Mouse (Mus musculus) hindbrain, embryonic 13.5 days (tissue): ENCODE measurements at regions not wholly inside any gene's neighbourhood (a gene's known extent, or its start where the extent isn't known, plus 50 kb on each side); places are given as distances from the start of the nearest gene placed in this dataset.
A peak's percentile ranks its signal among the peaks of the same experiment; 100 is the strongest.

ENCODE experiments used
- ATAC-seq: fragments of 200-750 bp; cut with Nextera tagmentation; 2 replicates; pipeline ENCODE4 v1.8.0; 2017; ENCODE audit warnings: moderate TSS enrichment; ENCODE audit not compliant: low FRiP score
- H3K27ac ChIP-seq: fragments of 300-500 bp; sonication (generic); 2 replicates; pipeline ENCODE4 v1.5.1; 2015; ENCODE audit warnings: inconsistent platforms, mild to moderate bottlenecking, moderate library complexity
- H3K27me3 ChIP-seq: fragments of 300-500 bp; sonication (generic); 2 replicates; pipeline ENCODE4 v1.6.1; 2015; ENCODE audit warnings: mild to moderate bottlenecking, inconsistent platforms
- H3K36me3 ChIP-seq: fragments of 300-500 bp; sonication (generic); 2 replicates; pipeline ENCODE4 v1.6.1; 2015; ENCODE audit warnings: mild to moderate bottlenecking, inconsistent platforms
- H3K4me1 ChIP-seq: fragments of 300-500 bp; sonication (generic); replicated peaks from 2 replicates; pipeline ENCODE4 v1.6.1; 2015; ENCODE audit warnings: inconsistent platforms
- H3K4me2 ChIP-seq: fragments of 300-500 bp; sonication (generic); 2 replicates; pipeline ENCODE4 v1.6.1; 2015; ENCODE audit warnings: inconsistent platforms, mild to moderate bottlenecking, moderate library complexity
- H3K4me3 ChIP-seq: fragments of 300-500 bp; sonication (generic); 2 replicates; pipeline ENCODE4 v1.5.1; 2015; ENCODE audit warnings: mild to moderate bottlenecking, inconsistent platforms
- H3K9ac ChIP-seq: fragments of 300-500 bp; sonication (generic); 2 replicates; pipeline ENCODE4 v1.6.1; 2015; ENCODE audit warnings: mild to moderate bottlenecking, inconsistent platforms
- H3K9me3 ChIP-seq: fragments of 300-500 bp; sonication (generic); 2 replicates; pipeline ENCODE4 v1.6.1; 2016; ENCODE audit warnings: inconsistent platforms
- WGBS: fragments of 180-500 bp; shearing (Covaris S2); methylation state at CpG from one replicate; pipeline ENCODE4 v1.1.7; 2015; 5-methylcytosine and 5-hydroxymethylcytosine counted together

DNA sequence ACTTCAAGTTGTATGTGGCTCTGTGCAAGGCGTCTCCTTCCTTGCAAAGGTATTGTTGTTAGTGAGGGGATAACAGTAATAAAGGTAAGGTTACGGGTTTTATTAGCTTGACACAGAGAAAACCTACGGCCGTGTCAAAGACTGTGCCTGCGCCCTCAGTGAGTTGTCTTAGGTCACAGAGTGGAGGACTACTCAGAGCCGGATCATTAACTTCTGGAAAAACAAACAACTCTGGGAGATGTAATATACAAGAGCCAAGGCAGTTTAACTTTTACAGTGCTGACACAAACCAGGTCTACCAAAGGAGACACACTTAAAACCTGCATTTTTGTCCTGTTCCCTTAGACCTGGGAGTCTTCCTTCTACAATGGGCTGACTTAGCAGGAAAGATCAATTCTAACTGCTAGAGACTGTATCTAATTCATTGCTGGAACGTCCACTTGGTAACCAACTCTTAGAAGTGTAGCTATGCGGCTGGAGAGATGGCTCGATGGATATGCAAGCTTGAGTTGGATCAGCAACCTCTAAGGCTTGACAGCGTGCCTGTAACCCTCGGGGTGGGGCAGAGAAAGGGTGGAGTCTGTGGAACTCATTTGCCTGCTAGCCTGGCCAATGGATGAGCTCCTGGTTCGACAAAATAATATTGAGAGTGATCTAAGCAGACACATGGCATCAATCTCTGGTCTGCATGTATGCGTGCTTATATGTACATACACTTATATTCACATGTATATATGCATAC, 115.5 kb upstream of the Adgrl2 start:
- no peaks in the 10 kb centered on the region for H3K36me3 ChIP-seq
- no peak for ATAC-seq
- no peak overlapping the region for H3K27ac ChIP-seq
- H3K4me1 ChIP-seq, result no peaks in the 10 kb centered on the region
- no peaks in the 10 kb centered on the region for H3K27me3 ChIP-seq
- no peak overlapping the region for H3K4me3 ChIP-seq
- H3K9me3 ChIP-seq, result no peaks in the 10 kb centered on the region
- WGBS, result 87% methylated on average over 13 of the region's 13 CpGs
- no peak overlapping the region for H3K9ac ChIP-seq
- no peak overlapping the region for H3K4me2 ChIP-seq

DNA sequence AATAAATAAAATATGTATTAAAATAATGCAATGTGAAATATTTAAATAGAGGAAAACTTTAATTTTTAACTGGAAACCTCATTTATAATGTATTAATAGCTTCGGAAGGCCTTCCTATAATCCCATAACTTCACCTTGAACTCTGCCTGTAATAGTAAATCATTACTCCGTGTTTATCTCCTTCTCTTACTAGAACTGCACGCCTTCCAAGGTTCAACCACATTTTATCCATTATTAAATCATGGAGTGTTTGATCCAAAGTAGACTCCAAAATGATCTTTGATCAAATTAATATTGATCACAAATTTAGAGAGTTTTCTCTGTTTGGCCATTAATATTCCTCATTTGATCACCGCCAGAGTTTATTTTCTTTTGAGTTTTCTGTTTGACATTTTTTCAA, 114.8 kb upstream of the Adgrl2 start:
- Histone ChIP-seq H3K27me3 (no peaks in the 10 kb centered on the region), H3K36me3 (no peaks in the 10 kb centered on the region), H3K4me2 (no peak overlapping the region), H3K4me1 (no peaks in the 10 kb centered on the region), H3K27ac (no peak overlapping the region), H3K4me3 (no peak overlapping the region), H3K9me3 (no peaks in the 10 kb centered on the region), H3K9ac (no peak overlapping the region)
- no peak for ATAC-seq
- 95% methylated on average over 4 of the region's 4 CpGs for WGBS

DNA sequence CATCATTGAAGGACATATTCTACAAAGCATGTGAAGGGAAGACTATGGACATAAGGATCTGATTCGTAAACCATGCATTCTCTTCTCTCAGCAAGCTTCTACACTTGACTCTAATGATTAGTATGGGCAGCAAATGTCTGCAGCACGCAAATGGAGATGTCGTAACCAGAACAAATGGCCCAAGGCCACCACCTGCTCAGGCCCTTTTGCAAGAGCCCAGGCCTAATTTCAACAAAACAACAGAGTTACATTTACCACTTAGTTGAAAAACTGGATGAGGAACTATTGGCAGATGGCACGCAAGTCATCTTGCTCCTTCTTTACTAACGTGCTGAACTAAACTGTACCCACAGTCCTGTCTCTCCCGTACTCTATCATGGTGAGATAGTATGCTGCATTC, 113.7 kb upstream of the Adgrl2 start:
- Histone ChIP-seq H3K4me1 (no peaks in the 10 kb centered on the region), H3K9ac (no peak overlapping the region)

DNA sequence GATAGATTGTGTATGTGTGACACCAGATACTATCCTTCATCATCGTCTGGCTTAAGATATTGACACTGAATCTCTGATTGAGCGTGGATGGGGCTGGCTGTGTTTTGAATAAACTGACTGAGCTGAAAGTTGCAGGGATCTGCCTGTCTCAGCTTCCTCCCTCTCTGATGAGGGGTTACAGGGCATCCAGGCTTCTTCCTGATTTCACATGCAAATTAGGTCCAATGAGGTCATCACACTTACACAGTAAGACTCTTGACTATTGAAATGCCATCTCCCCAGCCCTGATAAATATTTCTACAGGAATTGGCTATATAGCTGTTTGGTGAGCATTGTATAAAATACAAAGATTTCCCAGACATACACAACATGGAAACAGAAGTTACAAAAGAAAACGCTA, 113.1 kb upstream of the Adgrl2 start:
- Histone ChIP-seq H3K27me3 (no peaks in the 10 kb centered on the region), H3K4me1 (no peaks in the 10 kb centered on the region), H3K27ac (no peak overlapping the region), H3K9ac (no peak overlapping the region), H3K4me2 (no peak overlapping the region), H3K9me3 (no peaks in the 10 kb centered on the region), H3K4me3 (no peak overlapping the region), H3K36me3 (no peaks in the 10 kb centered on the region)
- ATAC-seq, result no peak
- WGBS, result 93% methylated on average over 3 of the region's 3 CpGs

More for the DNA sequence above, 113.7 kb upstream of the Adgrl2 start:
- Histone ChIP-seq H3K36me3 (no peaks in the 10 kb centered on the region), H3K9me3 (no peaks in the 10 kb centered on the region), H3K4me3 (no peak overlapping the region), H3K27ac (no peak overlapping the region), H3K4me2 (no peak overlapping the region), H3K27me3 (no peaks in the 10 kb centered on the region)
- WGBS, result 89% methylated on average over 6 of the region's 6 CpGs
- ATAC-seq, result no peak

DNA sequence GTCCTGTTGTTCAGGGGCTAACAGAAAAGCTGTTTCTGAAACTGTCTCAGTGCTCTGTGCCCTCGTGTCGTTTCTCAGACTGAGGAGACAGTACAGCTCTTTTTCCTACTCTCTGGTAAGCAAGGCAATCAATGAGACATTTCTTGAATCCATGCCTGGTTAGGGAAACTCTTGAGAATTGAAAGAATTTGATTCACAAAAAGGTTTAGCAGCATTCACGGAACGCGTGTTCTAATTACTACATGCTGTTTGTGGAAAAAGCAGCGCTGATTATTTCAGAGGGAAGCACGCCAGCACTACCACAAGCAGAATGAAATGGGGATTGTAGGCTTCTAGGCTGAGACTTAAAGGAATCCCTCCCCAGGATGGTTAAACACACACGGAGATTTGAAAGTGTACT, 112.5 kb upstream of the Adgrl2 start:
- no peak overlapping the region for H3K4me2 ChIP-seq
- no peak overlapping the region for H3K27ac ChIP-seq
- no peaks in the 10 kb centered on the region for H3K9me3 ChIP-seq
- no peaks in the 10 kb centered on the region for H3K36me3 ChIP-seq
- ATAC-seq, result no peak
- no peak overlapping the region for H3K9ac ChIP-seq
- H3K27me3 ChIP-seq, result no peaks in the 10 kb centered on the region
- H3K4me3 ChIP-seq, result no peak overlapping the region
- 63% methylated on average over 8 of the region's 8 CpGs for WGBS
- no peaks in the 10 kb centered on the region for H3K4me1 ChIP-seq

DNA sequence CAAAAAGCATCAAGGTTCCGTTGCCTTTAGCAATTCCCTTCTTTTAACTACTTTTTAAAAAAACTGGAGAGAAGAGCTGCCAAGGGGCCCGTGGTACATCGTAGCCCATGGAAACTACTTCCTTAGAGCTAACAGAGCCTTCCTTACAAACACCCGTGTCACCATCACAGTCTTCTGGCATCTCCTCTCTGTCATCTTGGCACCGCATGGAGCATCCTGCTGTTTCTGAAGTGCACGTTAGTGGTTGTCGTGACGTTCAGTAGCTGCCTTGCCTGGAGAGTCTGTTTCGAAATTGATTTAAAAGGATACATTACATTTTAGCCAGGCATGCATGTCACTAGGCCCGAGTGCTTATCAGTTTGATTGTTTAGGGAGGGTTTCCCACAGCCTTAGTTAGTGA, 111.4 kb upstream of the Adgrl2 start:
- 77% methylated on average over 10 of the region's 10 CpGs for WGBS
- no peak overlapping the region for H3K4me3 ChIP-seq
- no peak overlapping the region for H3K9ac ChIP-seq
- no peak for ATAC-seq
- H3K27me3 ChIP-seq, result no peaks in the 10 kb centered on the region
- H3K9me3 ChIP-seq, result no peaks in the 10 kb centered on the region
- no peak overlapping the region for H3K4me2 ChIP-seq
- no peak overlapping the region for H3K27ac ChIP-seq
- H3K36me3 ChIP-seq, result no peaks in the 10 kb centered on the region
- H3K4me1 ChIP-seq, result no peaks in the 10 kb centered on the region

DNA sequence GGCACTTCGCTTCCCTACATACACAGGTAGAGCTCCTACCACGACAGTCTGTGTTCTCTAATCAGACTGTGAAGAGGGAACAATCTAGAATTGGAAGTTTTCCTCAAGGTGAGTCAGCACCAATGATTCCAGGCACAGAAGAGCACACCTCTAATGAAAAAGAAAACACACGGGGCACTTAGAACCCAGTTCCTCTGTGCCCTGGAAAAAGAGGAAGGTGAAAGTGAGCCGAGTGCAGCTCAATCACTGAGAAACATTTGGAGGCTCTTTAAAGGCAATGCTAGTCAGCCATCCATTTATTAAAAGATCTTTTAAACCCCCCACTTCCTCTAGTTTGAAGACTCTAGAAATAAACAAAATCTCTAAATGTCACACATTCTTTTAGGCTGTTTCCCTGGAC, 108.4 kb upstream of the Adgrl2 start:
- no peak for ATAC-seq
- Histone ChIP-seq H3K36me3 (no peaks in the 10 kb centered on the region), H3K27ac (no peak overlapping the region)

DNA sequence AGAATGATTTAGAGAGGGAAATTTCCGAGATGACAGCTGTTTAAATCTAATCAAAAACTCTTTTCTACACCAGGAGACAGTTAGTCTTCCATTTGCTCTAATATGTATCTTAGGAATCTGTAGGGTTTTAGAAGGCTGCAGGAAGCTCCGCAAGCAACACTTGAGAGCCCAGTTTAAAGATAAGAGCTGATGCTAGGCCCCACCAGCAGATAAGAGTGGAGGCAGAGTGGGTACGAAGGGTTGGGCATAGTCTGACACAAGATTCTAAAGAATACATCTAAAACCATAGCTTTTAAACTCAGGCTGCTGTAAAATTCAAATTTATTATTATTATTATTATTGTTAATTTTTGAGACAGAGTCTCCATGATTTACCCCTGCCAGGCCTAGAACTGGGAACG, 106.7 kb upstream of the Adgrl2 start:
- no peaks in the 10 kb centered on the region for H3K9me3 ChIP-seq
- no peak overlapping the region for H3K4me3 ChIP-seq
- H3K4me1 ChIP-seq, result peaks cover 7% of the 10 kb centered on the region
- H3K36me3 ChIP-seq, result no peaks in the 10 kb centered on the region
- no peak overlapping the region for H3K9ac ChIP-seq
- 91% methylated on average over 4 of the region's 4 CpGs for WGBS
- peaks cover 6% of the 10 kb centered on the region; the same call in 1 of the 2 replicates for H3K27me3 ChIP-seq
- H3K4me2 ChIP-seq, result no peak overlapping the region
- no peak overlapping the region for H3K27ac ChIP-seq
- no peak for ATAC-seq

More for the DNA sequence above, 108.4 kb upstream of the Adgrl2 start:
- Histone ChIP-seq H3K4me3 (no peak overlapping the region), H3K4me1 (no peaks in the 10 kb centered on the region), H3K4me2 (no peak overlapping the region), H3K9ac (no peak overlapping the region), H3K27me3 (peaks cover 6% of the 10 kb centered on the region; the same call in 1 of the 2 replicates), H3K9me3 (no peaks in the 10 kb centered on the region)
- WGBS, result 89% methylated on average over 4 of the region's 4 CpGs

DNA sequence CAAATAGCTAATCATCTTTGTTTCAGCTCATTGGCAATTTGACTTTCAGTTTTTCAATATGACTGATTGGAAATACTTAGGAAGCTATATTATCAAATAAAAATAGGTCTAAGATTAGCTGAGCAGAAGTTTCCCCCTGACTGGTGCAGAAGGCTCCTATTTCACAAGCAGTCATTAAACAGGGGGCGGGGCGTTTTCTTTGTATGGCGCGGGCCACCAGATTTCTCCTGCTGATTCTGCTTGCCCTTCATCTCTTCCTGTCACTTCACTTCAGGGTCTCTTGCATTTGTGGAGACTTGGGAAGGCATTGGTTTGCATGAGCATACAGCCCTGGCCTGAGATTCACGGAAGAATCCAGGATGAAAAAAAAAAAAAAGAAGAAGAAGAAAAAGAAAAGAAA, 102.3 kb upstream of the Adgrl2 start:
- WGBS, result 7% methylated on average over 5 of the region's 5 CpGs
- no peak for ATAC-seq
- peaks cover 26% of the 10 kb centered on the region for H3K4me1 ChIP-seq
- H3K4me2 ChIP-seq, result 0 out of 2 replicates have a peak overlapping the region, but pooled peaks have one; percentile 17
- no peak overlapping the region for H3K27ac ChIP-seq
- H3K4me3 ChIP-seq, result no peak overlapping the region
- H3K9ac ChIP-seq, result no peak overlapping the region
- peaks cover 8% of the 10 kb centered on the region; the same call in 1 of the 2 replicates for H3K27me3 ChIP-seq
- H3K36me3 ChIP-seq, result no peaks in the 10 kb centered on the region
- H3K9me3 ChIP-seq, result no peaks in the 10 kb centered on the region

DNA sequence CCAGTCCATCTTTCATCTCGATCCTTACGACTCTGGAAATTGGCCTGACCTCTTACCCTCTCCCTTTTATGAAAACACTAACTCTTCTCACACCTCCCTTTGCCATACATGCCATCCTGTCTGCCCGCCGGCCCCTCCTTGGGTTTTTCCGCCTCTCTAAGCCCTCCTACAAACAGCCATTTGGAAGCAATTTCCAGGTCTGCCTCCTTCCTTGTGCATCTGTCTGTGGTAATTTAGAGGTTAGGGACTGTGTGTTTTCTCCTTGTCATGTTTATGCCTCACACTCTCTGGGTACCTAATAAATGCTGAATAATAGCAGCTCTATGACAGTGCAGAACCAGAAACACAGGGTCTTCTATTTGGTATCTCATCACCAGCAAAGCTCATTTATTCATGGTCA, 99.7 kb upstream of the Adgrl2 start:
- Histone ChIP-seq H3K27ac (no peak overlapping the region), H3K4me1 (peaks cover 26% of the 10 kb centered on the region), H3K9ac (no peak overlapping the region), H3K9me3 (no peaks in the 10 kb centered on the region), H3K4me2 (no peak overlapping the region), H3K27me3 (peaks cover 16% of the 10 kb centered on the region), H3K4me3 (no peak overlapping the region), H3K36me3 (no peaks in the 10 kb centered on the region)
- no peak; the same call in 1 of the 2 replicates for ATAC-seq
- WGBS, result 53% methylated on average over 5 of the region's 5 CpGs

DNA sequence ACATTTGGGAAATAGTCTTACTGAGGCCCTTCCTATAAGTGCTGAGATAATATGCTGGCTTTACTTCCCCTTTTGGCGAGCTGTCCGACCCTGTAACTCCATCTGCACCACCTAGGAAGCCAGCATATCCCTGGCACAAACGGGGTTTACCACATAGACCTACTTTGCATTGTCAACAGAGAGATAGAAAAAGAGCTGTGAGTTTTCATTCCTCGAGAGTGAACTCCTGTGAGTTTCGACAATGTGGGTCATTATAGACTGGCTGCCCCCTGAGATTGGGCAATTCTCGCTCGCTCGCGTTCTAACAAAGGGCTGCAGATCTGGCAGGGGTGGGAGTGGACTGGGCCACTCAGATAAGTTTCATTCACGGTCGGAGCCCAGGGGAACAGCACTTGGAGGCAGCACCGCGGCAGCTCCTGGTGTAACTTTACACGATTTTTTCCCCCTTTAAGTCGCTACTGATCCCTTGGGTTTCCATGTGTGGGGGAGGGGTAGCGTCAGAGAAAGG, 98.3 kb upstream of the Adgrl2 start:
- WGBS, result 6% methylated on average over 16 of the region's 16 CpGs
- H3K9me3 ChIP-seq, result no peaks in the 10 kb centered on the region
- peak overlapping the region; percentile 31 for H3K4me3 ChIP-seq
- peaks cover 20% of the 10 kb centered on the region for H3K27me3 ChIP-seq
- no peak overlapping the region for H3K27ac ChIP-seq
- peak overlapping the region; percentile 56; the same call in 1 of the 2 replicates for H3K9ac ChIP-seq
- peak overlapping the region; percentile 64 for H3K4me2 ChIP-seq
- H3K36me3 ChIP-seq, result no peaks in the 10 kb centered on the region
- H3K4me1 ChIP-seq, result peaks cover 26% of the 10 kb centered on the region
- ATAC-seq, result peak; percentile 63

DNA sequence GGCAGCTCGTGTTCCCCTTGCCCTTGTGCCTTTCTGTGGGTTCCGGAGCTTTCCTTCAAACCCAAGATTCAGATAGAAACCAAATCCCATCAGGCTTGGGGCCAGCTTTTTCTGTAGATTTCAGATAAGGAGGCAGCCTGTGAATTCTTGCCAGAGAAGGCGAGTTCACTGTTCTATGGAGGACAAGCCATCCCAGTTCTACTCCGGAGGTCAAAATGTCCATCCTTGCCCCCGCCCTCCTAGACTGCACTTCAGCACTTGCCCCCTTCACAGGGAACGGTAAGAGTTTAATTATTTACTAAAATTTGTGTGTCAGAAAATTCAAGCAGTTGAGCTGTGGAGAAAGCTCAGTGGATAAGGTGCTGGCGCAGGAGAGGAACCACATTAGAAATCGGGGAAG, 97.1 kb upstream of the Adgrl2 start:
- ATAC-seq, result no peak
- Histone ChIP-seq H3K27me3 (peaks cover 20% of the 10 kb centered on the region), H3K9me3 (no peaks in the 10 kb centered on the region), H3K4me1 (peaks cover 19% of the 10 kb centered on the region), H3K36me3 (no peaks in the 10 kb centered on the region), H3K4me3 (no peak overlapping the region), H3K9ac (no peak overlapping the region), H3K4me2 (no peak overlapping the region), H3K27ac (no peak overlapping the region)
- 85% methylated on average over 8 of the region's 8 CpGs for WGBS

DNA sequence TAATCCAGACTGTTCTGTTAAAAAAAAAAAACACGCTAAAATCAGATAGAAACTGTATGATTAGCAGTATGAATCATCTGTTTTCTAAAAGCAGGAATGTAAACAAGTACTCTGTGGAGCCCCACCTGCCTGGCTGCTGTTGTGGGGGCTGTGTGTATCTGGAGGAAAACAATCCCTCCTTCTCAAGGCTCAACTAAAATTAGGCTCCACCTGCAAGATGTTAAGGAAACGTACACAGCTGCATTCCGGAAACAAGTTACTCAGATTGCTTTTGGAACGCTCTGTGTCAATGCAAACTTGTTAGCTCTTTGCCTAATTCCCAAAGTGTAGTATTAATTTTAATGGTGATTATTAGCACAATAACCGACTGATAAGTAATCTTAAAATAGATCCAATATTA, 96.3 kb upstream of the Adgrl2 start:
- H3K9ac ChIP-seq, result no peak overlapping the region
- peaks cover 26% of the 10 kb centered on the region for H3K27me3 ChIP-seq
- no peak for ATAC-seq
- H3K36me3 ChIP-seq, result no peaks in the 10 kb centered on the region
- 73% methylated on average over 5 of the region's 5 CpGs for WGBS
- H3K4me3 ChIP-seq, result no peak overlapping the region
- H3K9me3 ChIP-seq, result no peaks in the 10 kb centered on the region
- H3K4me1 ChIP-seq, result peaks cover 16% of the 10 kb centered on the region
- no peak overlapping the region for H3K27ac ChIP-seq
- no peak overlapping the region for H3K4me2 ChIP-seq
